Mouse (Mus musculus): ENCODE data around the gene Mfge8.

Gene Mfge8

GRCm38 (mm10) chr7:79148711-79149266 is at the start of gene Mfge8:
Gene Mfge8, minus strand, starts transcription at chr7:79149060.
- in situ Hi-C loops (cut with MboI, MseI), result no loop called here

GRCm38 (mm10) chr7:79194560-79195413 is 45.9 kb upstream of the Mfge8 start:
- in situ Hi-C loops (cut with MboI, MseI), result no loop called here

DNA sequence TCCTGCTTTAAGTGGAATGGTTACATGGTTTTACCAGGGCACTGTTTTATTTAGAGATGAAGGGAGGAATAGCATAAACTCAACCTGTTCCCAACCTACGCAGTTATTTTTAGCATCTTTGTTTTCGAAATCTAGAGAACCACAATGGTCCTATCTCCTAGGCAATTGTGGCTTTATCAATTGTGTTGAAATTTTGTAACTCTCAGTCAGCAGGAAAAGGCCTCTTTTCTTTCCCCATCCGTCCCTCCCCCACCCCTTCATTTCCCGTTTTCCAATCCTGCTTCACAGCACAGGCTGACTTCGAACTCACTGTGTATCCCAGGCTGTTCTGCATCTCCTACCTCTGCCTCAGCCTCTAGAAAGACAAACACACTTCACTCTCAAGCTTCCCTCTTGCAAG is 45.1 kb upstream of the Mfge8 start:
- in situ Hi-C loops (cut with MboI, MseI), result no loop called here

DNA sequence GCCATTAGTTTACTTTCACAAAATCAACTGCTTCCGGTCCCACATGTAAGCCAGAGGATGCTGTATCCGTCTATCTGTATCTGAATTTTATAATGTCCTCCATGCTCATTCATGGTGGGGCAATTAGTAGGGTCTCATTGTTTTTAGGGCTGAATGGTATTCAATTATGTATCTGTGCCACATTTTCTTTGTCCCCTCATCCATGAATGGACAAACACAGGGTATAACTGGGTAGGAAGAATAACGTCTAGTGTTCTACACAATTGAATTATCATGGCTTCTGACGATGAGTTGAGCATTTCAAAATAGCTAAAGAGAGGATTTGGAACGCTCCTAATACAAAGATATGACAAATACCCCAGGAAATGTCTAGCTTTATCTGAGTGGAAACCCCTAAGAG is 42.6 kb upstream of the Mfge8 start:
- in situ Hi-C loops (cut with MboI, MseI), result no loop called here

- in situ Hi-C loops (cut with MboI, MseI), result no loop called here
These were observed 41.7 kb upstream of the Mfge8 start for GRCm38 (mm10) chr7:79190592-79190991.

GRCm38 (mm10) chr7:79189211-79189610 is 40.4 kb upstream of the Mfge8 start:
- in situ Hi-C loops (cut with MboI, MseI), result no loop called here

GRCm38 (mm10) chr7:79187591-79187990 is 38.7 kb upstream of the Mfge8 start:
- in situ Hi-C loops (cut with MboI, MseI), result no loop called here

DNA sequence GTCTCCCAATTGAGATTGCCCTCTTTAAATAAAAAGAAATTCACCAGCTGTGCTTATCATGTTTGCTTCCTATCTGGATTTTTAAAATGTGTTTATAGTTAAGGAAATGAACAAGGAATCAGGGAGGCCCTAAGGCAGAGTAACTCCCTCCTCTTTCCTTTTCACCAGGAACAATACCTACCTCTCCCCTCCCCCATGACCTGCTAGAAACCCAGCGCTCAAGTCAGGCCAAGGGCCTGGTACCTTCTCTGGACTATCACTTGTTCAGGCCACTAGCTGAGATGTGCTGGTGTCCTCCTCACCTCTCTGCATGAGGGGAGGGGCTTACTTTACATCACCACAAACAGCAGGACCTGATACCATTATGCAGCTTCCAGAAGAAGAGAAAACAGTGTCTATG is 34.6 kb upstream of the Mfge8 start:
- in situ Hi-C loops (cut with MboI, MseI), result no loop called here

DNA sequence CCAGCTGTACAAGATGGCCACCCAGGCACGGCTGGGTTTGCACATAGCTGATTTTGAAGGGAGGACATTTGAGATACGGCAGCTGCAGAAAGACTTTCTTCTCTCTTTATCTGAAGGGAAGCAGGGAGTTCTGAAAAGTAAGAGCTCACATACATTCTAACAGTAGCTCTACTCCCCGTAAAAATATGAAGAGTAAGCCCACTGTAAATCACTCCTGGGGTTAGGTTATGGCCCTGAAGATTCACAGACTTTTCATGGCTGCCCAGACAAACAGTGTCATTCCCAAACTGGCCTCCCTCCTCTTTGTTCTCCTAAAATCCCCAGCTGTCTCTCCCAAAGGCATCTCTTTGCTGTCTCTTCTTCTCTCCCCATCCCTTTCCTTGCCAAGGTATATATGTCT is 24.9 kb upstream of the Mfge8 start:
- in situ Hi-C loops (cut with MboI, MseI), result no loop called here

- in situ Hi-C loops (cut with MboI, MseI), result no loop called here
These were observed 22.9 kb upstream of the Mfge8 start for GRCm38 (mm10) chr7:79171782-79172181.

GRCm38 (mm10) chr7:79167006-79167562 is 18.2 kb upstream of the Mfge8 start:
- in situ Hi-C loops (cut with MboI, MseI), result no loop called here

DNA sequence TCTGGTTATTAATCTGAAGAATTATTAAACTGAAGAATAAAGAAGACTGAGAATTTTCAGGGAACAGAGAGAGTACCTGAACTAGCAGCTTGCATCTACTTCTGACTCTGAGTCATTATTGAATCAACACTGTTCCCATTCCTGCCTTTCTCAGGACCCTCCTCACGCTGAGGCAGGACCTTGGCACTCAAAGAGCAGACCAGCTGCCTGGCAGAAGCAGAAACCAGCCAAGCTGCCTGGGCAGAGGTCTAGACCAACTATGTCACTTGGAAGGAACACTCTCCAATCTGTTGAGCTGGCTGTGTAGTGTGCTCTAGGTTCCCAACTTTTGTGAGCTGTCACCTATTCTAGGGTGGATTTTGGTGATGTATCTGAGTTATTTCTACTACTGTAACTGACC is 10.5 kb upstream of the Mfge8 start:
- in situ Hi-C loops (cut with MboI, MseI), result no loop called here

DNA sequence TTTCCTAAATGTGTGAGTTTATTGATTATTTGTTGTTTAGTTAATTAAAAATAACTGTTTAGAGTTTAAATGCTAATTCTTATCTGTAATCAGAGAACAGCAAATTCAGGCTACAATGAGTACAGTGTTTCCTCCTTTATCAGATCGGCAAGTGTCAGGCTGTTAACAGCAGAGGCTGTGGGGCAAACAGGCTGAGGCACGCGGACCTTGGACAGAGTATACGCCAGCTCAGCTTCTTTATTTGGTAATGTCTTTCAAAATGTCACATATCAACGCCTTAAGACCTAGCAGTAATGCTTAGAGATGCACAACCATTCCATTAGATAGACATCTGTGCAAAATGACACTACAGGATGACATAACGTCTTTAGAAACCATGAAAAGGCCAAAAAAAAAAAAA is 662 bp upstream of the Mfge8 start:
- in situ Hi-C loops (cut with MboI, MseI), result no loop called here

DNA sequence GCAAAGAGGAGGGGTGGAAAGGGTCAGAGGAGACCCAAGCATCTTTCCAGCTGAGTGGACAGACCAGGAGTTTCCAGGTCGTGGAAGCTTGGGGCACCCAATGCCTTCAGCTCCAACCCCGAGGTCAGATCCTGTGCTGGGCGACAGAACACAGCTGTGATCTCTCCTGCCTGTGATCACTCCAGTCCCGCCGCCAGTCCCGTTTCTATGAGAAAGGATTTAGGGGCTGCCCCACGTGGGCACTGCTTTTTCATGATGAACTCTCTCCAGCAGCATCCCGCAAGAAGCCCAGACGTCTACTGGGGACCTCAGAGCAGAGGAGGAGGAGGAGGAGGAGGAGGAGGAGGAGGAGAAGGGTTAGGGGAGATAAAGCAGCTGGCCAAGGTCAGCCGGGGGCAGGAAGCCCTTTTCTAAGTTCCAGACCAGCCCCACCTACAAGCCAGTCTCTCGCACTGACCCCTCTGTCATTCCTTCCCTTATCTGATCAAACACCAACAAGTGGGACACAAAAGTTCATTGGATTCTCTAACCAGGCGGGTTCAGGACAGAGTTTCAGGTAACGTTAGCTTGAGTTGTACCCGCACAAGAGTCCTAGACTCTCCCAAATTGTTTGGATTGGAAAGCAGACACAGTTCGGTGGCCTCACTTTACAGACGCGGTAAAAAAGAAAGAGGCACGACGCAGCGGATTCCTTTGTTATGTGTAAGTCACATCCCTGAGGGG is 768 bp downstream of the Mfge8 start:
- in situ Hi-C loops (cut with MboI, MseI), result no loop called here

GRCm38 (mm10) chr7:79147011-79147837 is 1.6 kb downstream of the Mfge8 start:
- in situ Hi-C loops (cut with MboI, MseI), result no loop called here

- in situ Hi-C loops (cut with MboI, MseI), result loop anchor here (5.0 kb wide), 1 partner anchor 211 kb away; no protein-coding TSS in a partner anchor
These were observed 8.0 kb downstream of the Mfge8 start for GRCm38 (mm10) chr7:79140897-79141296.

DNA sequence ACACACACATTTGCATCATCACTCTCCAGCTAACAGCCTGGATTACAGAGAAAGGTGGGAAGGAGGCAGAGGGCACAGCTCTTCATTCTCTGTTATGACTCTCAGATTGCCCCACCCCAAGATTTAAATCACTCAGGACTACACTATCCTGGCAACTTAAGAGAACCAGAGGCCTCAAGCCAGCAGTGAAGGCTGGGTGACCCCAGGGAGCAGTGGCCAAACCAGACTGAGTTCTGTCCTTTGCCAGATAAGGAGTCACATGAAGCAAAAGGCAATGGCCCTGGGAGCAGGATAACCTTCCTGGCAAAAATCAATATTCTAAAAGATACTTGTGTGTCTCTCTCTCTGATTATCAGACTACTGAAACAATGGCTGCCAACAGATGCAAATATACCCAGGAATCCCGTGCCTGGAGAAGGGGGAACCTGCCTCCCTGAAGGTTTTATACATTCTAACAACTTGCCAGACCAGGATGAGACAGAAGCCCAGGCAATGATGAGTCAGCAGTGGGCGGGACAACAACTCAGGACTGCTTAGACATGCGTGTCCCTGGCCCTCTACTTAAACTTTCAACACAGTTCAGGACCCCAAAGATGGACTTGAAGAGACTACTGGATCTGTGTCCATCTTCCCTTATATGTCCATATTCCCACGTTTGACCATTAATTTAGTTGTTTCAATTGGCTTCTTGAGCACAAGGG is 8.8 kb downstream of the Mfge8 start:
- in situ Hi-C loops (cut with MboI, MseI), result loop anchor here (5.0 kb wide), 2 partner anchors 87 to 212 kb away; no protein-coding TSS in a partner anchor

DNA sequence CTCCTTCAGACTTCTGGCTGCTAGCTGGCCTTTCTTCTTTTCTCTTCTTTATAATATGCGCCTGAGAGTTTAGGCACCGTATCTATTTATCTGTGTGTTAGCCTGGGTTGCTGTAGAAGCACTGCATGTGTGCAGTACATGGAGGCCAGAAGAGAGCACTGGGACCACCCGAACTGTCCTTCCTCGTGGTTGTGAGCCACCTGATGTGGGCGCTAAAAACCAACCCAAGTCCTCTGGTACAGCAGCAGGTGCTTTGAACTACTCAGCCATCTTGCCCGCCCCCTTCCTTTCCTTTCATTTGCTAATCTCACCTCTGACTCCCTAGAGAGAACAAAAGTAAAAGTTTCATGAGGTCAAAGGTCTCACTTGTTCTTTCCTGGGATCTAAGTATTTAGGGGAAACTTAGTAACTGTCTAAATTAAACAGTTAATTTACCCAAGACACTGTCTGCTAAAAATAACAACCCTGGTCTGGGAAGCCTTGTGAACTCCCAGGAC is 9.5 kb downstream of the Mfge8 start:
- in situ Hi-C loops (cut with MboI, MseI), result loop anchor here (5.0 kb wide), 1 partner anchor 88 kb away; no protein-coding TSS in a partner anchor

- in situ Hi-C loops (cut with MboI, MseI), result no loop called here
These were observed 15.5 kb downstream of the Mfge8 start for GRCm38 (mm10) chr7:79133391-79133790.

- in situ Hi-C loops (cut with MboI, MseI), result no loop called here
These were observed 17.9 kb downstream of the Mfge8 start, which contains the start of gene Hapln3 for GRCm38 (mm10) chr7:79130843-79131444. Gene Hapln3, minus strand, starts transcription at chr7:79131018.

Measured in T-helper 1 cell (primary cell).